Mouse (Mus musculus) large intestine, adult 2 months (tissue): ENCODE measurements around the gene Mif4gd. TPM values are rescaled to one million over a fixed set of nuclear protein-coding genes. Genes with fewer than 3 reads are reported as not detected.

Source experiments
- DNase-seq: peaks from one replicate; pipeline ENCODE4 v3.0.0-alpha.2; 2012; ENCODE audit warnings: low read depth, low spot score
- WGBS: fragments of 180-500 bp; shearing (Covaris S2); methylation state at CpG from one replicate; pipeline ENCODE4 v1.1.7; 2018; 5-methylcytosine and 5-hydroxymethylcytosine counted together
- polyA plus RNA-seq: library from polyadenylated mRNA; depleted of rRNA; stranded (reverse); fragments of >200 nt; gene quantifications from 2 replicates; pipeline ENCODE4 v1.2.3, GENCODE M21; 2012

The Mif4gd gene
- polyA plus RNA-seq, 1 experiment = 114 TPM

- no peak for DNase-seq
- 90% methylated on average over 6 of the region's 6 CpGs for WGBS
These were observed 3.1 kb upstream of the Mif4gd start for GRCm38 (mm10) chr11:115615875-115616274.

DNA sequence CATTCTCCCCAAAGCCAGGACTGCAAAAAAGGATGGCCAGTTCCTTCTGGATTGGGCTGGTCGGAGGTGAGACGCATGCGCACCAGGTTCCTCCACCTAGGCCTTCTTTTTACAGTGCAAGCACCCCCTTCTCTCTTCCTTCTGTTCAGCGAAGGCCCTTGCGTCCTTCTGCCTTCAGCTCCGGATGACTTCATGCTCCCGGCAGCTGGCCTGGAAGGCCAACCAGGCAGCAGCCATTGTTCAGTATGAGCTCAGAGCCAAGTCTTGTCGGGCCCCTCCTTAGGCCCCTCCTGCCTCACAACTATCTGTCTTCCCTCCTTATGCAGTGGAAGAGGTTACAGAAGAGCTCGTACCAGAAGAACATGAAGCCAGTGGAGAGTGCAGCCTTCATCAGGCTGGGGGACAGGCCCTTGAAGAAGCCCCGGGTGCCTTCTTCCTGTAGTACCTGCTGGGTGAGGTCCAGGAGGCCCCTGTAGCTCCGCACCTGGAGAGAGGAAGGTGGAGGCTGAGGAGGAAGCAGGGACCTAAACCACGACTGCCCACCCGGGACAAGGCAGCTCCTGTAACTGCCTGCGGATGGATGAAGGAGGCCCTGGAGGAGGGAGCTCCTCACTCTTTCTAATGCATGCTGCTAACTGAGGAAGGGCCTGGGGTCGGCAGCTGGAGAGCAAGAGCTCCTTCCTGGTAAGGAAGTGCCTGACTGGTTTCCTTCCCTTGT lies 2.5 kb upstream of the Mif4gd start:
- no peak for DNase-seq
- WGBS = 78% methylated on average over 15 of the region's 15 CpGs

DNA sequence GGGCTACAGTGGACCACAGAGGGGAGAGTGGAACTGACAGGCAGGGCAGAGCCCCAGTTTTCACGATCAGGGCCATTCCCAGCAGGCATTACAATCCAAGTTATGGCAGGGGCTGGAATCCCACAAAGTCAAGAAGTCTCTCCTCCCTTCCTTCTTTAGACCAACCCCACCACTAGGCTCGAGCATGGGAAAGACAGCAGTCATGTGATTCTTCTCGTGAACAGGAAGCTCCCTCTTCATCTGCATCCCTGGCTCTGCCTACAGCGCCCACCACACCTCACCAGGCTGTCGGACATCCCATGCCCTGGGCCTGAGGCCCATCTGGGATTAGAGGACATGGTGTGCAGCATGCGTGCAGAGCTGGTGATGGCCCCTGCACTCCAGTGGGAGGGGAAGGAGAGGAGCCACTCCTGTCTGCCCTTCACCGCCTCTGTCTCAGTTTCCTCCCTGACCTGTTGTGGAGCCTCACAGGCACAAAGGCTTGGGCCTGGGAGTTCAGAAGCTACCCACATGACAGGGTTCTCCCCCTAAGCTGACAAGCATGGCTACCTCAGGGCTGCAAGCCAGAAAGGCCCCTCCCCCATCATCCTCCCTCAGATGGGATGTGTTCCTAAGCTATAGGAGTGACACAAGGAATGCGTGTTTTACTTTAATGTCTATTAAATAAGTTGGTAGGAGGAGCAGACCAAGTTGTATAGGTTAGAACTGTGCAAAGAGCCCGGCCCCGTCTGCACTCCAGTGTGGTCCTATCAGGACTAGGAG lies 1.8 kb upstream of the Mif4gd start:
- DNase-seq = no peak
- 87% methylated on average over 10 of the region's 10 CpGs for WGBS

DNA sequence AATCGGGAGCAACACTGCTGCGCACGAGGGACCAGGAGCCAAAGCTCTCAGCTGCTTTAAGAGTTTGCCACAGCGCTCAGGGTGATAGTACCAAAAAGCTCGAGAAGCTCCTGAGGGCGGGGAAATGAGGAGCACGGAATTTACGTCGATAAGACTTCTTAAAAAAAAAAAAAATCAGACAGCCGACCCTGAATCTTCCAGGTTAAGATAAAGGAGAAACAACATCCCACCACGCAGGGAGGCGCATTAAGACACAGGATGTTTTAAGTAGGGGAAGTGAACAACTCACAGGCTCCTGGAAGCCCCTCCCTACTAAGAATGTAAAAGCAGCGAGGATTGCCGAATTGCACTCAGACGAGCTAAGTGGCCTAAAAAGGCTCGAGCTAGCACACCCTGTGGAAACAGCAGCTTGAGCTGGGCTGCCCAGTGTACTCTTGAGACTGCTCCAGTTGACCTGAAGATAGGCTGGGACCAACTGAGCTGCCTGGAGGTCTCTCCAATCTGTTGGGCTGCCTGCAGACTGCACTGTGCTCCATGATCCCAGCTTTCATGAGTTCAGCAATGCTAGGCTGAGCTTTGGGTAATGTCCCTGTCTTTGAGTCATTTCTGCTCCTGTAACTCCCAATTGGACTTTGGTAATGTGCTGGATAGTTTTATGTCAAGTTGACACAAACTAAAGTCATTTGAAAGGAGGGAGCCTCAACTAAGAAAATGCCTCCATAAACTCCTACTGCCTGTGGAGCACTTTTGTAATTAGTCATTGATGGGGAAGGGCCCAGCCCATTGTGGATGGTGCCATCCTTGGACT lies 573 bp upstream of the Mif4gd start:
- 0% methylated on average over 16 of the region's 16 CpGs for WGBS
- no peak for DNase-seq

DNA sequence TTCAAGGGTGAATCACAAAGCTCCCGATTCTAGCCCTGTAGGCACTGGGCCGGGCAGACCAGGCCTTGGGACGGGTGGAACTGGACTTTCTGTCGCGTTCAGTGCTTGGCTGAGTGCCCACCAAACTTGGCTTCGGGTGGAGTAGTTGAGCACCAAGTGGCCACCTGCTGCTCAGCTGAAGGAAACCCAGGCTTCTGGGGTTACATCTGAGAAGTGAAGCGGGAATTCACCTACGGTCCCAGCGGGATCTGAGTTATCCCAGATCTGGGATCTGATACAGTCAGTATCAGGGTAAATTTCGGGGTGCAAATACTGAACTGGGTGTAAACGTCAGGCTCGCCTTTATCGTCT lies 735 bp downstream of the Mif4gd start:
- peak; percentile 71 for DNase-seq
- under 1% methylated on average over 13 of the region's 13 CpGs for WGBS

- no peak for DNase-seq
- 70% methylated on average over 6 of the region's 6 CpGs for WGBS
These were observed 1.6 kb downstream of the Mif4gd start for GRCm38 (mm10) chr11:115611173-115611572.

DNA sequence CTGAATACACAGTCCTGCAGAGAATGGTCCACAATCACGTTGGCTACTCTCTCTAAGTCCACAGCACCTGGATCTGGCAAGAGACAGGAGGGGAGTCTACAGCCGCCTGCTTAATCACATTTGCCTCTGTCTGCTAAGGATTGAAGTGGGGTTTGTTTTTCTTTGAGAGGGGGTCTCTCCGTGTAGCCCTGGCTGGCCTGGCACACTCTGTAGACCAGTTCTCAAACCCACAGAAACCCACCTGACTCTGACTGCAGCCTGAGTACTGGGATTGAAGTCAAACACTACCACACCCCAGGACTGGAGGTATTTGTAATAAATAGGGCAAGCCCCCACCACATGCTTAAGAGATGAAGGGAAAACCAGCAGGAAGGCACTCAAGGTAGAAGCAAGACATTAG lies 3.2 kb downstream of the Mif4gd start:
- 75% methylated on average over 3 of the region's 3 CpGs for WGBS
- no peak for DNase-seq

GRCm38 (mm10) chr11:115608421-115609399 lies 4.1 kb downstream of the Mif4gd start:
- DNase-seq = no peak
- WGBS = 80% methylated on average over 23 of the region's 23 CpGs

- no peak for DNase-seq
- 94% methylated on average over 18 of the region's 18 CpGs for WGBS
These were observed 6.0 kb downstream of the Mif4gd start for GRCm38 (mm10) chr11:115606733-115607132.

DNA sequence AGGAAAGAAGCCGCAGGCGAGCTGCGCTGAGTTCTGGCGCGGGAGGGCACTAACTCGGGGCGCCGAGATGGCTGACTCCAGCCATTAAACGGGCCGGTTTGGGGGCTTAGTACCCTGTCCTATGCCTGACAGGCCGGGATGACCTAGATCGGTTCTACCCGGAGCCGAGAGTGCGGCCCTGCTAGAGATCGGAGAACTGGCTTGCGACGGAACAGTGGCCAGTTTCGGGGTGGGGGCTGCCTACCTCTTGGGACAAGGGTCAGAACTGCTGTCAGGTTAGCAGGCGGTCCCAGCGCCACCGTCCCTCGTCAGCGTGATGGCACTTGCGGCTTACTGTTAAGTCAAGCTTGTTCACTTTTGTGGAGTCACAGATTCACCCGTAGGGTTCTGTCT lies 8.5 kb downstream of the Mif4gd start:
- DNase-seq = no peak
- under 1% methylated on average over 26 of the region's 26 CpGs for WGBS

- DNase-seq = peak; percentile 78
- under 1% methylated on average over 93 of the region's 93 CpGs for WGBS
These were observed 9.1 kb downstream of the Mif4gd start, which contains the start of the genes Mrps7 and Gga3 for GRCm38 (mm10) chr11:115603476-115604303. Gene Mrps7, plus strand, starts transcription at chr11:115603925. Gene Gga3, minus strand, starts transcription at chr11:115604051.

GRCm38 (mm10) chr11:115603128-115603475 lies 9.7 kb downstream of the Mif4gd start:
- WGBS = 2% methylated on average over 15 of the region's 15 CpGs
- DNase-seq = no peak

DNA sequence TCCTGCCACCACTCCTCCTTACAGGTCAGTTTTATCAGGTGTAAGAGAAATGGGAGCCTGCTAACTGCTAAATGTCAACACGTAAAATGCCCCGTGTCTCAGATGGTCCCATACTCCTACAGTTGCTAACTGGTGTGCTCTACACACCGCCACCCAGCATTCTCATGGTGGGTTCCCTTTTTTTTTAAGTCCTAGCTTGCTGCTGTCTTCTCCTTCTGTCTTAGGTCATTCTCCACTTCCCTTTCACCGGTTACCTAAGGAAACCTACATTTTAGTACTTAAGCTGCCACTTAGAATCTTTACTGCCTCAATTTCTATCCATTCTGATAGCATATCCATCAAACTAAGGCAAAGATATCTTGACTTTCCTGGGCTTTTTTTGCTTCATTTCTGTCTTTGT lies 11.6 kb downstream of the Mif4gd start:
- 82% methylated on average over 4 of the region's 4 CpGs for WGBS
- no peak for DNase-seq

GRCm38 (mm10) chr11:115600743-115601142 lies 12.0 kb downstream of the Mif4gd start:
- 94% methylated on average over 15 of the region's 15 CpGs for WGBS

DNA sequence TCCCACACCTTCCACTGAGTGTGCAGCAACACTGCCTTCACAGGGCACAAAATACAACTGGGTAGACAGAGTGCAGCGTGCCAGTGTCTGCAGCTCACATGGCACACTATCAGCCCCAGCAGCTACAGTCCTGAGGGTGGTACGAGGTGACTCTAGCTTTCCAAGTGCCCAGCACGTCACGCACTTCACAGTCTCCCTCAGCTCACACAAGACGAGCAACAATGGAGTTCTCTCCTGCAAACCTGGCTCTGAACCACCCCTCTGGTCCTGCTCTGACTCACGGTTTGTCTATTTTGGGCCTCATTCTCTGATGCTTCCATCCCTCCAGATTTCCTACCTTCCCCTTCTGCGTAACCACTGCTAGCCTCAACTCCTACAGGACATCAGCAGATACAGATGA lies 13.0 kb downstream of the Mif4gd start:
- DNase-seq = no peak
- WGBS = 94% methylated on average over 7 of the region's 7 CpGs

More at GRCm38 (mm10) chr11:115600743-115601142, 12.0 kb downstream of the Mif4gd start:
- DNase-seq = no peak

GRCm38 (mm10) chr11:115598309-115598708 lies 14.5 kb downstream of the Mif4gd start:
- WGBS = 92% methylated on average over 4 of the region's 4 CpGs
- DNase-seq = no peak

DNA sequence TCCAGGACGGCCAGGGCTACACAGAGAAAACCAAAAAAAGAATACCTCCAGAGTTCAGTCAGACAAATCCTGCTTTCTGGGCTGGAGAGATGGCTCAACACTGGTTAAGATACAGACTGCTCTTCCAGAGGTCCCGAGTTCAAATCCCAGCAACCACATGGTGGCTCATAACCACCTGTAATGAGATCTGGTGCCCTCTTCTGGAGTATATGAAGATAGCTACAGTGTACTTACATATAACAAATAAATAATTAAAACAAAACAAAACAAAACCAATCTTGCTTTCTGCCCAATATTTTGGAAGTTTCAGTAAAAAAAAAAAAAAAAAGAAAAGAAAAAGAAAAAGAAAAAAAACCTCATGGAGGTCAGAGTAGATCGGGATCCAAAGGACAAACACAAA lies 17.6 kb downstream of the Mif4gd start:
- no peak for DNase-seq
- WGBS = 95% methylated on average over 3 of the region's 3 CpGs

- DNase-seq = no peak
- 79% methylated on average over 2 of the region's 2 CpGs for WGBS
These were observed 22.2 kb downstream of the Mif4gd start for GRCm38 (mm10) chr11:115590526-115591075.
